8 mouse cellular contexts compared by ENCODE assay signal in genomic region chr19:6061641-6062302, GRCm38 (mm10). TPM values are rescaled to one million over a fixed set of nuclear protein-coding genes. Genes with fewer than 3 reads are reported as not detected.
DNase-seq lines count a peak whose midpoint lies in the region; ATAC-seq and TF ChIP-seq lines count a peak whose summit lies in the region.

No protein-coding gene starts in this region.

- 2% methylated on average over 44 of the region's 44 CpGs for WGBS in forebrain, embryonic 12.5 days
- WGBS in kidney, adult 2 months = under 1% methylated on average over 44 of the region's 44 CpGs
- WGBS in lung, embryonic 14.5 days = under 1% methylated on average over 44 of the region's 44 CpGs
- 1% methylated on average over 44 of the region's 44 CpGs for WGBS in neural tube, embryonic 14.5 days

- H3K36me3 ChIP-seq in forebrain, embryonic 12.5 days (replicated peaks) = peaks cover 22% of the 10 kb centered on the region
- no peaks in the 10 kb centered on the region for H3K36me3 ChIP-seq in kidney, adult 2 months (ENCODE audit: control insufficient read depth, insufficient read depth, low read length)
- peaks cover 14% of the 10 kb centered on the region for H3K36me3 ChIP-seq in lung, embryonic 14.5 days (ENCODE audit: insufficient read depth)
- no peaks in the 10 kb centered on the region; the same call in 1 of the 2 replicates for H3K36me3 ChIP-seq in neural tube, embryonic 14.5 days (ENCODE audit: control insufficient read depth, insufficient read depth, low read length)

- H3K9ac ChIP-seq in forebrain, embryonic 12.5 days = peak overlapping the region; percentile 98
- peak overlapping the region; percentile 92 for H3K9ac ChIP-seq in lung, embryonic 14.5 days
- H3K9ac ChIP-seq in neural tube, embryonic 14.5 days (replicated peaks; ENCODE audit: low read depth, low read length) = peak overlapping the region; percentile 87

- TF ChIP-seq POLR2A in kidney, adult 2 months (IDR thresholded peaks at IDR 0.05; ENCODE audit: low read depth, low read length) = no peak

- H3K4me3 ChIP-seq in forebrain, embryonic 12.5 days (replicated peaks) = peak overlapping the region; percentile 89
- peak overlapping the region; percentile 92 for H3K4me3 ChIP-seq in kidney, adult 2 months (ENCODE audit: insufficient read depth, low read depth, low read length)
- peak overlapping the region; percentile 90 for H3K4me3 ChIP-seq in lung, embryonic 14.5 days (ENCODE audit: low read depth, low read length)
- peak overlapping the region; percentile 84 for H3K4me3 ChIP-seq in neural tube, embryonic 14.5 days (ENCODE audit: low read depth, low read length)

- no peak for TF ChIP-seq CTCF in kidney, adult 2 months (conservative IDR thresholded peaks at IDR 0.05; ENCODE audit: insufficient read depth, insufficient read length, low read depth, low read length)
- no peak for TF ChIP-seq CTCF in lung, embryonic 14.5 days (IDR thresholded peaks at IDR 0.05; ENCODE audit: low read depth)

- ATAC-seq in forebrain, embryonic 12.5 days (ENCODE audit: low FRiP score) = no peak
- no peak for ATAC-seq in lung, embryonic 14.5 days (ENCODE audit: insufficient read depth)
- ATAC-seq in neural tube, embryonic 14.5 days (ENCODE audit: low read depth) = no peak

- no peaks in the 10 kb centered on the region for H3K27me3 ChIP-seq in forebrain, embryonic 12.5 days
- H3K27me3 ChIP-seq in kidney, adult 2 months (replicated peaks; ENCODE audit: control insufficient read depth, insufficient read depth, low read length) = no peaks in the 10 kb centered on the region
- H3K27me3 ChIP-seq in lung, embryonic 14.5 days (ENCODE audit: insufficient read depth, low read length) = no peaks in the 10 kb centered on the region
- H3K27me3 ChIP-seq in neural tube, embryonic 14.5 days (ENCODE audit: control insufficient read depth, insufficient read depth, low read length) = no peaks in the 10 kb centered on the region

- H3K4me1 ChIP-seq in forebrain, embryonic 12.5 days = peaks cover 41% of the 10 kb centered on the region
- peaks cover 16% of the 10 kb centered on the region for H3K4me1 ChIP-seq in kidney, adult 2 months (ENCODE audit: control insufficient read depth, insufficient read depth, low read length)
- peaks cover 14% of the 10 kb centered on the region; the same call in 1 of the 2 replicates for H3K4me1 ChIP-seq in lung, embryonic 14.5 days (ENCODE audit: insufficient read depth)
- peaks cover 28% of the 10 kb centered on the region for H3K4me1 ChIP-seq in neural tube, embryonic 14.5 days (ENCODE audit: control insufficient read depth, insufficient read depth, low read length)

- DNase-seq in layer of hippocampus, postnatal 10 days (ENCODE audit: low spot score in 2 of 2) = peak; percentile 59 to 62
- no peak for DNase-seq in layer of hippocampus, adult 11-12 months (ENCODE audit: low spot score)
- peak; percentile 61 for DNase-seq in adipocyte (ENCODE audit: low spot score)
- DNase-seq in kidney, adult 2 months = peak; percentile 57
- DNase-seq in lung, embryonic 14.5 days = peak; percentile 62
- peak; percentile 77 for DNase-seq in thymus, postnatal 4 days

- peak overlapping the region; percentile 97 for H3K27ac ChIP-seq in forebrain, embryonic 12.5 days
- peak overlapping the region; percentile 67 for H3K27ac ChIP-seq in kidney, adult 2 months (ENCODE audit: insufficient read depth, low read depth, low read length)
- peak overlapping the region; percentile 95 for H3K27ac ChIP-seq in lung, embryonic 14.5 days (ENCODE audit: low read depth)
- peak overlapping the region; percentile 85 for H3K27ac ChIP-seq in neural tube, embryonic 14.5 days (ENCODE audit: low read depth, low read length)

- no peaks in the 10 kb centered on the region for H3K9me3 ChIP-seq in forebrain, embryonic 12.5 days
- no peaks in the 10 kb centered on the region for H3K9me3 ChIP-seq in lung, embryonic 14.5 days (ENCODE audit: low read depth, low read length)
- H3K9me3 ChIP-seq in neural tube, embryonic 14.5 days (ENCODE audit: control insufficient read depth, low read length) = no peaks in the 10 kb centered on the region

- peak overlapping the region; percentile 100 for H3K4me2 ChIP-seq in forebrain, embryonic 12.5 days
- peak overlapping the region; percentile 100 for H3K4me2 ChIP-seq in lung, embryonic 14.5 days
- H3K4me2 ChIP-seq in neural tube, embryonic 14.5 days (ENCODE audit: low read depth, low read length) = peak overlapping the region; percentile 100

RNA-seq across cellular contexts. Expression of gene Znhit2, which starts 0.8 kb away (rescaled TPM):
- total RNA-seq in layer of hippocampus, postnatal 10 days (2021) = 10 to 100 TPM; 37.3 to 41.2 TPM
- 30.8 and 35.4 TPM in 2 replicates for polyA plus RNA-seq in forebrain, embryonic 12.5 days (2016; fragmentation: Nextera tagmentation; extraction: Ambion mirVana)
- polyA plus RNA-seq in kidney, adult 2 months (2012; rRNA removed) = 42.3 and 57.7 TPM in 2 replicates
- polyA plus RNA-seq in lung, embryonic 14.5 days (2014; fragmentation: Nextera tagmentation; extraction: Ambion mirVana) = 33.8 and 34.3 TPM in 2 replicates
- polyA plus RNA-seq in neural tube, embryonic 14.5 days (2014; fragmentation: Nextera tagmentation; extraction: Ambion mirVana) = 34.3 and 34.8 TPM in 2 replicates

RNA-seq across cellular contexts. Expression of gene Fau, which starts 4.1 kb away (rescaled TPM):
- 100 to 1,000 TPM; 656 to 785 TPM for total RNA-seq in layer of hippocampus, postnatal 10 days (2021)
- 652 and 668 TPM in 2 replicates for polyA plus RNA-seq in forebrain, embryonic 12.5 days (2016; fragmentation: Nextera tagmentation; extraction: Ambion mirVana)
- 882 and 1,017 TPM in 2 replicates for polyA plus RNA-seq in kidney, adult 2 months (2012; rRNA removed)
- 825 and 884 TPM in 2 replicates for polyA plus RNA-seq in lung, embryonic 14.5 days (2014; fragmentation: Nextera tagmentation; extraction: Ambion mirVana)
- polyA plus RNA-seq in neural tube, embryonic 14.5 days (2014; fragmentation: Nextera tagmentation; extraction: Ambion mirVana) = 538 and 563 TPM in 2 replicates

RNA-seq across cellular contexts. Expression of gene Mrpl49, which starts 4.2 kb away (rescaled TPM):
- 10 to 100 TPM; 40.3 to 42.4 TPM for total RNA-seq in layer of hippocampus, postnatal 10 days (2021)
- polyA plus RNA-seq in forebrain, embryonic 12.5 days (2016; fragmentation: Nextera tagmentation; extraction: Ambion mirVana) = 74.7 and 76.7 TPM in 2 replicates
- 32.0 and 37.3 TPM in 2 replicates for polyA plus RNA-seq in kidney, adult 2 months (2012; rRNA removed)
- 78.8 and 80.2 TPM in 2 replicates for polyA plus RNA-seq in lung, embryonic 14.5 days (2014; fragmentation: Nextera tagmentation; extraction: Ambion mirVana)
- 63.2 and 65.5 TPM in 2 replicates for polyA plus RNA-seq in neural tube, embryonic 14.5 days (2014; fragmentation: Nextera tagmentation; extraction: Ambion mirVana)

RNA-seq across cellular contexts. Expression of gene Tm7sf2, which starts 6.4 kb away (rescaled TPM):
- total RNA-seq in layer of hippocampus, postnatal 10 days (2021) = 10 to 100 TPM; 60.0 to 70.8 TPM
- 31.7 and 32.8 TPM in 2 replicates for polyA plus RNA-seq in forebrain, embryonic 12.5 days (2016; fragmentation: Nextera tagmentation; extraction: Ambion mirVana)
- polyA plus RNA-seq in kidney, adult 2 months (2012; rRNA removed) = 31.2 and 38.4 TPM in 2 replicates
- polyA plus RNA-seq in lung, embryonic 14.5 days (2014; fragmentation: Nextera tagmentation; extraction: Ambion mirVana) = 11.3 and 14.9 TPM in 2 replicates
- polyA plus RNA-seq in neural tube, embryonic 14.5 days (2014; fragmentation: Nextera tagmentation; extraction: Ambion mirVana) = 53.4 and 63.7 TPM in 2 replicates

RNA-seq across cellular contexts. Expression of gene Vps51, which starts 15.3 kb away (rescaled TPM):
- total RNA-seq in layer of hippocampus, postnatal 10 days (2021) = 10 to 100 TPM; 82.0 to 92.0 TPM
- 66.0 and 70.8 TPM in 2 replicates for polyA plus RNA-seq in forebrain, embryonic 12.5 days (2016; fragmentation: Nextera tagmentation; extraction: Ambion mirVana)
- 65.0 and 67.1 TPM in 2 replicates for polyA plus RNA-seq in kidney, adult 2 months (2012; rRNA removed)
- polyA plus RNA-seq in lung, embryonic 14.5 days (2014; fragmentation: Nextera tagmentation; extraction: Ambion mirVana) = 63.2 and 63.5 TPM in 2 replicates
- polyA plus RNA-seq in neural tube, embryonic 14.5 days (2014; fragmentation: Nextera tagmentation; extraction: Ambion mirVana) = 72.9 and 73.2 TPM in 2 replicates
